Mouse (Mus musculus) monocyte, adult 5-6 weeks (primary cell): Measurements from ENCODE around the gene Golgb1. TPM values are rescaled to one million over a fixed set of nuclear protein-coding genes. Genes with fewer than 3 reads are reported as not detected.

Experiments
- total RNA-seq: library from RNA; stranded (forward); fragments of 200-1000, 200-491, 200-594 nt; gene quantifications from 3 replicates; pipeline ENCODE4 v1.2.3, GENCODE M21; 2017

Gene Golgb1
- total RNA-seq, 1 experiment from 2014 or later = 27.2 TPM

Other genes starting within 250 kb of the Golgb1 start
- 63.3 to 72.4 TPM (median 72.1 TPM) in 3 replicates for gene Cd86, start 209.1 kb upstream of the Golgb1 start, total RNA-seq
- 2.0 to 2.3 TPM in 2 of 3 replicates, not detected in the other for gene Ildr1, start 181.2 kb upstream of the Golgb1 start, total RNA-seq
- 44.5 to 91.5 TPM (median 53.5 TPM) in 3 replicates for gene Slc15a2, start 90.2 kb upstream of the Golgb1 start, total RNA-seq
- 17.8 to 35.6 TPM (median 25.5 TPM) in 3 replicates for gene Iqcb1, start 46.8 kb upstream of the Golgb1 start, total RNA-seq
- gene Eaf2, start 137 bp upstream of the Golgb1 start, total RNA-seq = 11.5 to 14.9 TPM (median 13.4 TPM) in 3 replicates
- gene Hcls1, start 59.8 kb downstream of the Golgb1 start, total RNA-seq = 630 to 720 TPM (median 692 TPM) in 3 replicates
- 0.29 to 0.38 TPM in 2 of 3 replicates, not detected in the other for gene Fbxo40, start 115.3 kb downstream of the Golgb1 start, total RNA-seq
- 2.6 to 9.0 TPM (median 4.5 TPM) in 3 replicates for gene Polq, start 136.6 kb downstream of the Golgb1 start, total RNA-seq